ENCODE assay signal across 8 mouse cellular contexts in the genomic region with DNA sequence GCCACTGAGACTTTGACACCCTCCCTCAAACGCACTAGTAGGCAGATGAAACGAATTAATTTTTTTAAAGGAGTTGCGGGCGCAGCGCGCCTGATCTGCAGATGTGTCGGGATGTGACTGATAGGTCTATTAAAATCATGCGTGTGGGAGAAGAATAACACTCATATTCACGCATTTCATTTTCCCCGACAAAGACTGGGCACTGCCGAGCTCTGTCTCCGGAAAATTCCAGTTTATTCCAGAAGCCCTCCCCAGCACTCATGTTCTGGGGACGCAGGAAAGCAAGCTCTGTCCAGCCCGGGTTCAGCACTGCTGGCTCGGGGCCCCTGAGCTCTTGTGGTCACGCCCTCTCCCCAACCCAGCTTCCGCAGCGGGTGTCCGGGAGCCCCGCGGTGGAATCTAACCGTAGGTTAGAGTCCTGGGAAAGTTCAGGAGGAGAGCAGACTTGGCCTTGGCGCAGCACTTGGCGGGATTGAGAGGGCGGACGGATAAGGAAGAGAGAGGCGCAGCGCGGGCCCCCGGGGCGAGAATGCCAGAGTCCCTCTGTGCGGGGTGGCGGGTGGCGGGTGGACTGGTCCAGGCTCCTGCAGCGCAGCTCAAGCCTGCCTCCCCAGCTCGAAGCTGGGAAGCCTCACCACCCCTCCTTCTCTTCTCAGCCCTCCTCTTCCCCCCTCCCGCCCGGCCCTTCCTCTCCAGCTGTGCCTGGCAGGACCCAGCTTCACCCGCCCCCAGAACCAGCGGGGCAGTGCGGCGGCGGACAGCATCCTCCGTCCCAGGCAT. TPM values are rescaled to one million over a fixed set of nuclear protein-coding genes. Genes with fewer than 3 reads are reported as not detected.
A peak's percentile ranks its signal among the peaks of the same experiment; 100 is the strongest.
DNase-seq lines count a peak whose midpoint lies in the region; ATAC-seq and TF ChIP-seq lines count a peak whose summit lies in the region.

No protein-coding gene starts in this region.

- no peak for ATAC-seq in stomach, embryonic 16.5 days (ENCODE audit: insufficient read depth, low FRiP score)
- ATAC-seq in stomach, postnatal 0 days (ENCODE audit: low FRiP score, low TSS enrichment): no peak

- no peak for TF ChIP-seq POLR2A in olfactory bulb, adult 2 months (IDR thresholded peaks at IDR 0.05; ENCODE audit: insufficient read depth, low read depth, low read length)

- H3K4me2 ChIP-seq in stomach, embryonic 16.5 days (ENCODE audit: low read depth, low read length): peak overlapping the region; percentile 19; the same call in 1 of the 2 replicates
- no peak overlapping the region for H3K4me2 ChIP-seq in stomach, postnatal 0 days (replicated peaks; ENCODE audit: low read depth)

- H3K4me3 ChIP-seq in stomach, embryonic 16.5 days (replicated peaks; ENCODE audit: low read length): no peak overlapping the region; the same call in 1 of the 2 replicates
- H3K4me3 ChIP-seq in stomach, postnatal 0 days (ENCODE audit: low read depth, low read length): no peak overlapping the region; the same call in 1 of the 2 replicates
- H3K4me3 ChIP-seq in olfactory bulb, adult 2 months (ENCODE audit: insufficient read depth, low read depth, low read length): peak overlapping the region; percentile 40

- WGBS in stomach, embryonic 16.5 days: 1% methylated on average over 41 of the region's 44 CpGs
- under 1% methylated on average over 38 of the region's 44 CpGs for WGBS in stomach, postnatal 0 days
- WGBS in olfactory bulb, adult 2 months: 10% methylated on average over 43 of the region's 44 CpGs

- peaks cover 91% of the 10 kb centered on the region for H3K27me3 ChIP-seq in stomach, embryonic 16.5 days (ENCODE audit: control insufficient read depth, insufficient read depth, low read length)
- peaks cover 36% of the 10 kb centered on the region for H3K27me3 ChIP-seq in stomach, postnatal 0 days (ENCODE audit: control insufficient read depth, insufficient read depth, low read length)

- no peak overlapping the region for H3K27ac ChIP-seq in stomach, embryonic 16.5 days (ENCODE audit: low read length)
- no peak overlapping the region for H3K27ac ChIP-seq in stomach, postnatal 0 days (replicated peaks)
- H3K27ac ChIP-seq in olfactory bulb, adult 2 months (ENCODE audit: insufficient read depth, low read depth, low read length): peak overlapping the region; percentile 64

- no peaks in the 10 kb centered on the region for H3K36me3 ChIP-seq in stomach, embryonic 16.5 days (ENCODE audit: control insufficient read depth, insufficient read depth, low read length)
- H3K36me3 ChIP-seq in stomach, postnatal 0 days (ENCODE audit: control insufficient read depth, insufficient read depth, low read length): no peaks in the 10 kb centered on the region

- no peak for TF ChIP-seq CTCF in stomach, postnatal 0 days (IDR thresholded peaks at IDR 0.05; ENCODE audit: low read depth)
- TF ChIP-seq CTCF in olfactory bulb, adult 2 months (IDR thresholded peaks at IDR 0.05; ENCODE audit: insufficient read depth, low read depth, low read length): no peak

- H3K9ac ChIP-seq in stomach, embryonic 16.5 days (ENCODE audit: low read length): no peak overlapping the region
- H3K9ac ChIP-seq in stomach, postnatal 0 days (ENCODE audit: low read length): no peak overlapping the region

- H3K9me3 ChIP-seq in stomach, embryonic 16.5 days (replicated peaks; ENCODE audit: control insufficient read depth, low read length): no peaks in the 10 kb centered on the region
- H3K9me3 ChIP-seq in stomach, postnatal 0 days (ENCODE audit: control insufficient read depth, low read length): no peaks in the 10 kb centered on the region

- DNase-seq in cerebellum, adult 9-11 months: peak; percentile 26
- no peak for DNase-seq in cerebellum, postnatal 36 days
- DNase-seq in stomach, postnatal 0 days (ENCODE audit: low spot score): no peak
- DNase-seq in kidney, postnatal 14 days: peak; percentile 36
- no peak for DNase-seq in spleen, postnatal 36 days (ENCODE audit: low spot score in 2 of 2)
- no peak for DNase-seq in adrenal gland, postnatal 10 days

- H3K4me1 ChIP-seq in stomach, embryonic 16.5 days (ENCODE audit: control insufficient read depth, insufficient read depth, low read length): peaks cover 7% of the 10 kb centered on the region
- no peaks in the 10 kb centered on the region for H3K4me1 ChIP-seq in stomach, postnatal 0 days (replicated peaks; ENCODE audit: control insufficient read depth, insufficient read depth)
- peaks cover 13% of the 10 kb centered on the region for H3K4me1 ChIP-seq in olfactory bulb, adult 2 months (ENCODE audit: control insufficient read depth, insufficient read depth, low read length)

- TF ChIP-seq EP300 in stomach, postnatal 0 days (optimal IDR thresholded peaks at IDR 0.05): no peak

RNA-seq across cellular contexts. Expression of gene Sox1, which starts 5.7 kb away (rescaled TPM):
- polyA plus RNA-seq in stomach, embryonic 16.5 days (2015; fragmentation: Nextera tagmentation; extraction: Ambion mirVana): not detected in 2 replicates
- 0.02 TPM in 1 of 2 replicates, not detected in the other for polyA plus RNA-seq in stomach, postnatal 0 days (2015; fragmentation: Nextera tagmentation; extraction: Ambion mirVana)
- polyA plus RNA-seq in olfactory bulb, adult 2 months (2012; ENCODE audit: insufficient read depth, insufficient read length, low replicate concordance, missing spikeins): not detected in 2 replicates
- not detected for total RNA-seq in adrenal gland, postnatal 10 days (2021)

Comparison
In these comparisons a context has a peak if more than half of its experiments do, and no peak if none do; other contexts are left out.
1. DNase-seq: peak in cerebellum, adult 9-11 months (single experiment) and kidney, postnatal 14 days (single experiment); none in cerebellum, postnatal 36 days (0 of 2), stomach, postnatal 0 days (single experiment), spleen, postnatal 36 days (0 of 2) and adrenal gland, postnatal 10 days (single experiment).